In the genomic region with DNA sequence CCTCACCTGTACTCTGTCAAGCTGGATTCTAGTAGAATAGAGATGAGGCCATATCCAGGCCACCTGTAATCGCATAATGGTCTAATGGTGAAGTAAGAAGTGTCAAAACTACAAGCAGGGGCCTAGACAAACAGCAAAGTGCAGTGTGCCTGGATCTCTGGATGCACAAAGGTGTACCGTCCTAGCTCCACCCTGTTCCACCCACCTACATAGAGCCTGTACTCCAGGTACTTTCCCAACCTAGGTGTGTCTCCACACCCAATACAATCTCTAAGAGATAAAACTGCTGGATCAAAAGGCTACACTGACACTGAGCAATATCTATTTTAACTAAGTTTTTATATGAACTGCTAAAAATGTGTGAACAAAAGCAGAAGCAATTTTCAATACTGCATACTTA, we compare ENCODE assay signal across 16 mouse cellular contexts. TPM values are rescaled to one million over a fixed set of nuclear protein-coding genes. Genes with fewer than 3 reads are reported as not detected.
DNase-seq lines count a peak whose midpoint lies in the region; ATAC-seq and TF ChIP-seq lines count a peak whose summit lies in the region.
"Had no signal": no experiment of that assay in that cellular context is flagged by ENCODE, and none has a peak within 500 bp of the region (broad histone marks: within the 10 kb centered on the region; RNA-seq: fewer than 3 reads in every experiment).

No protein-coding gene starts in this region.

- no peak overlapping the region for H3K9ac ChIP-seq in ES-E14 (ENCODE audit: insufficient read depth, low read depth, low read length, poor library complexity, severe bottlenecking)
- no peak overlapping the region for H3K9ac ChIP-seq in intestine, embryonic 14.5 days (ENCODE audit: low read length)
- H3K9ac ChIP-seq in stomach, embryonic 16.5 days (ENCODE audit: low read length), result no peak overlapping the region
- H3K9ac ChIP-seq in hindbrain, postnatal 0 days (replicated peaks; ENCODE audit: low read length), result no peak overlapping the region
- H3K9ac ChIP-seq: forebrain, embryonic 12.5 days; liver, embryonic 13.5 days had no signal

- H3K36me3 ChIP-seq in kidney, adult 2 months (ENCODE audit: control insufficient read depth, insufficient read depth, low read length), result peaks cover 4% of the 10 kb centered on the region
- peaks cover 7% of the 10 kb centered on the region for H3K36me3 ChIP-seq in ES-E14 (ENCODE audit: control insufficient read depth, insufficient read depth, low read length, poor library complexity, severe bottlenecking)
- H3K36me3 ChIP-seq in intestine, embryonic 14.5 days (ENCODE audit: control insufficient read depth, insufficient read depth, low read length), result peaks cover 39% of the 10 kb centered on the region
- 0 out of 2 replicates have a peak, but pooled peaks cover 2% of the 10 kb centered on the region for H3K36me3 ChIP-seq in stomach, embryonic 16.5 days (ENCODE audit: control insufficient read depth, insufficient read depth, low read length)
- H3K36me3 ChIP-seq in hindbrain, postnatal 0 days (ENCODE audit: insufficient read depth, low read length), result peaks cover 4% of the 10 kb centered on the region

- no peak overlapping the region for H3K4me2 ChIP-seq in intestine, embryonic 14.5 days (ENCODE audit: low read length)
- no peak overlapping the region for H3K4me2 ChIP-seq in stomach, embryonic 16.5 days (ENCODE audit: low read depth, low read length)
- H3K4me2 ChIP-seq in hindbrain, postnatal 0 days (ENCODE audit: low read depth, low read length), result no peak overlapping the region
- H3K4me2 ChIP-seq: forebrain, embryonic 12.5 days; liver, embryonic 13.5 days had no signal

- in situ Hi-C loops in ES-E14 (cut with MboI; ENCODE audit: low sequenced_read_pairs in 2 of 2, unreplicated experiment in 2 of 2), result no loop called here

- TF ChIP-seq CTCF in kidney, adult 2 months (conservative IDR thresholded peaks at IDR 0.05; ENCODE audit: insufficient read depth, insufficient read length, low read depth, low read length), result no peak
- TF ChIP-seq CTCF in hindbrain, postnatal 0 days (IDR thresholded peaks at IDR 0.05; ENCODE audit: low read depth), result no peak

- WGBS in kidney, adult 2 months, result 72% methylated on average over 2 of the region's 2 CpGs
- WGBS in intestine, embryonic 14.5 days, result 80% methylated on average over 2 of the region's 2 CpGs
- WGBS in stomach, embryonic 16.5 days, result 72% methylated on average over 2 of the region's 2 CpGs
- WGBS in hindbrain, postnatal 0 days, result 89% methylated on average over 2 of the region's 2 CpGs

- ATAC-seq in intestine, embryonic 14.5 days (replicated peaks; ENCODE audit: low FRiP score, low TSS enrichment, low read depth), result peak; percentile 54; the same call in 1 of the 2 replicates
- ATAC-seq in stomach, embryonic 16.5 days (ENCODE audit: insufficient read depth, low FRiP score), result peak; percentile 61; the same call in 1 of the 2 replicates
- no peak for ATAC-seq in hindbrain, postnatal 0 days

- no peaks in the 10 kb centered on the region for H3K9me3 ChIP-seq in ES-E14 (ENCODE audit: control insufficient read depth, insufficient read depth, low read depth, low read length)
- no peaks in the 10 kb centered on the region for H3K9me3 ChIP-seq in intestine, embryonic 14.5 days (ENCODE audit: control insufficient read depth, low read length)
- no peaks in the 10 kb centered on the region for H3K9me3 ChIP-seq in stomach, embryonic 16.5 days (replicated peaks; ENCODE audit: control insufficient read depth, low read length)
- H3K9me3 ChIP-seq in hindbrain, postnatal 0 days (ENCODE audit: low read length), result no peaks in the 10 kb centered on the region
- H3K9me3 ChIP-seq: forebrain, embryonic 12.5 days; liver, embryonic 13.5 days had no signal

- DNase-seq in kidney, adult 2 months, result no peak
- DNase-seq in kidney, adult 8-10 months, result no peak
- no peak for DNase-seq in ES-E14 (ENCODE audit: low read depth, low spot score)
- DNase-seq in intestine, embryonic 14.5 days (ENCODE audit: low spot score), result no peak
- no peak for DNase-seq in hindbrain, postnatal 0 days (ENCODE audit: low spot score)
- no peak for DNase-seq in cerebellum, adult 11 months
- no peak for DNase-seq in heart, adult 8-10 months (ENCODE audit: low spot score)
- DNase-seq: adrenal gland, adult 2 months; cerebellum, adult 9-11 months; embryo, embryonic 11 days; heart, postnatal 36 days; layer of hippocampus, adult 9-11 months; liver, embryonic 13.5 days; thymus, postnatal 25 days had no signal

- H3K4me1 ChIP-seq in kidney, adult 2 months (ENCODE audit: control insufficient read depth, insufficient read depth, low read length), result peaks cover 20% of the 10 kb centered on the region
- peaks cover 13 to 22% of the 10 kb centered on the region in 2 experiments for H3K4me1 ChIP-seq in ES-E14 (ENCODE audit: control insufficient read depth in 2 of 2, insufficient read depth in 2 of 2, low read length in 2 of 2, poor library complexity in 1 of 2)
- H3K4me1 ChIP-seq in intestine, embryonic 14.5 days (replicated peaks; ENCODE audit: control insufficient read depth, insufficient read depth, low read length), result peaks cover 10% of the 10 kb centered on the region
- peaks cover 16% of the 10 kb centered on the region for H3K4me1 ChIP-seq in stomach, embryonic 16.5 days (ENCODE audit: control insufficient read depth, insufficient read depth, low read length)
- H3K4me1 ChIP-seq in hindbrain, postnatal 0 days (ENCODE audit: insufficient read depth, low read length), result peaks cover 9% of the 10 kb centered on the region; the same call in 1 of the 2 replicates

- no peaks in the 10 kb centered on the region for H3K27me3 ChIP-seq in kidney, adult 2 months (replicated peaks; ENCODE audit: control insufficient read depth, insufficient read depth, low read length)
- no peaks in the 10 kb centered on the region for H3K27me3 ChIP-seq in intestine, embryonic 14.5 days (replicated peaks; ENCODE audit: control insufficient read depth, insufficient read depth, low read length)
- no peaks in the 10 kb centered on the region for H3K27me3 ChIP-seq in stomach, embryonic 16.5 days (ENCODE audit: control insufficient read depth, insufficient read depth, low read length)
- H3K27me3 ChIP-seq in hindbrain, postnatal 0 days (ENCODE audit: insufficient read depth, low read length), result no peaks in the 10 kb centered on the region
- H3K27me3 ChIP-seq: forebrain, embryonic 12.5 days; liver, embryonic 13.5 days had no signal

- TF ChIP-seq POLR2A in kidney, adult 2 months (IDR thresholded peaks at IDR 0.05; ENCODE audit: low read depth, low read length), result no peak

- peak overlapping the region; percentile 44 for H3K27ac ChIP-seq in kidney, adult 2 months (ENCODE audit: insufficient read depth, low read depth, low read length)
- peak overlapping the region; percentile 89; the same call in 1 of the 2 replicates for H3K27ac ChIP-seq in ES-E14 (ENCODE audit: insufficient read depth, low read depth, low read length, poor library complexity, severe bottlenecking)
- H3K27ac ChIP-seq in intestine, embryonic 14.5 days (ENCODE audit: low read depth), result 0 out of 2 replicates have a peak overlapping the region, but pooled peaks have one; percentile 73
- peak overlapping the region; percentile 9; the same call in 1 of the 2 replicates for H3K27ac ChIP-seq in stomach, embryonic 16.5 days (ENCODE audit: low read length)
- H3K27ac ChIP-seq in hindbrain, postnatal 0 days, result no peak overlapping the region
- H3K27ac ChIP-seq: liver, embryonic 13.5 days had no signal

- H3K4me3 ChIP-seq in kidney, adult 2 months (ENCODE audit: insufficient read depth, low read depth, low read length), result no peak overlapping the region
- H3K4me3 ChIP-seq in ES-E14 (ENCODE audit: insufficient read depth in 1 of 2, low read depth in 1 of 2, low read length in 2 of 2, poor library complexity in 1 of 2, severe bottlenecking in 1 of 2), result no peak overlapping the region
- H3K4me3 ChIP-seq in intestine, embryonic 14.5 days (ENCODE audit: low read depth, low read length), result no peak overlapping the region
- no peak overlapping the region for H3K4me3 ChIP-seq in stomach, embryonic 16.5 days (replicated peaks; ENCODE audit: low read length)
- H3K4me3 ChIP-seq in hindbrain, postnatal 0 days (ENCODE audit: low read length), result no peak overlapping the region
- H3K4me3 ChIP-seq: forebrain, embryonic 12.5 days; liver, embryonic 13.5 days had no signal

TF ChIP-seq in ES-E14, 5 proteins besides CTCF, POLR2A, EP300 and RAD21:
- TF ChIP-seq HCFC1 (IDR thresholded peaks at IDR 0.05; ENCODE audit: borderline replicate concordance, insufficient read depth, low read length), result no peak
- no peak for TF ChIP-seq ZNF384 (IDR thresholded peaks at IDR 0.05; ENCODE audit: low read depth, low read length)
- TF ChIP-seq ZC3H11A (IDR thresholded peaks at IDR 0.05; ENCODE audit: borderline replicate concordance, low read depth, low read length), result no peak
- TF ChIP-seq MAFK (IDR thresholded peaks at IDR 0.05; ENCODE audit: insufficient read depth, low read depth, low read length), result no peak
- TF ChIP-seq CHD2 (IDR thresholded peaks at IDR 0.05; ENCODE audit: low read depth, low read length), result no peak
TF ChIP-seq in ES-E14: peak in this region for 0.

RNA-seq across cellular contexts. Expression of a gene that starts 35.1 kb away (rescaled TPM):
- 4.7 and 6.7 TPM in 2 replicates for polyA plus RNA-seq in kidney, adult 2 months (2012; rRNA removed)
- total RNA-seq in ES-E14 (2012; rRNA removed), result 1.4 and 3.8 TPM in 2 replicates
- polyA plus RNA-seq in intestine, embryonic 14.5 days (2014; fragmentation: Nextera tagmentation; extraction: Ambion mirVana), result 8.0 and 8.5 TPM in 2 replicates
- polyA plus RNA-seq in stomach, embryonic 16.5 days (2015; fragmentation: Nextera tagmentation; extraction: Ambion mirVana), result 8.3 and 9.6 TPM in 2 replicates
- 7.8 and 9.0 TPM in 2 replicates for total RNA-seq in hindbrain, postnatal 0 days (2014; rRNA removed)
- 21.9 and 24.8 TPM in 2 replicates for polyA plus RNA-seq in hindbrain, postnatal 0 days (2015; fragmentation: Nextera tagmentation; extraction: Ambion mirVana)
- 10 to 100 TPM in 2 of 4 experiments, 1 to 10 TPM in 2; 9.1 to 10.7 (median 10.0) TPM for total RNA-seq in heart, adult 8-10 months (2022)

RNA-seq across cellular contexts. Expression of a gene that starts 35.5 kb away (rescaled TPM):
- polyA plus RNA-seq in kidney, adult 2 months (2012; rRNA removed), result 7.6 and 8.6 TPM in 2 replicates
- 26.1 and 27.1 TPM in 2 replicates for total RNA-seq in ES-E14 (2012; rRNA removed)
- polyA plus RNA-seq in intestine, embryonic 14.5 days (2014; fragmentation: Nextera tagmentation; extraction: Ambion mirVana), result 5.7 and 6.2 TPM in 2 replicates
- polyA plus RNA-seq in stomach, embryonic 16.5 days (2015; fragmentation: Nextera tagmentation; extraction: Ambion mirVana), result 11.1 and 11.3 TPM in 2 replicates
- 11.5 and 14.7 TPM in 2 replicates for total RNA-seq in hindbrain, postnatal 0 days (2014; rRNA removed)
- polyA plus RNA-seq in hindbrain, postnatal 0 days (2015; fragmentation: Nextera tagmentation; extraction: Ambion mirVana), result 8.5 and 9.2 TPM in 2 replicates
- 10 to 100 TPM in 3 of 4 experiments, 1 to 10 TPM in 1; 9.4 to 16.1 (median 14.2) TPM for total RNA-seq in heart, adult 8-10 months (2022)
